Mouse (Mus musculus) heart, adult 2 months (tissue): ENCODE results near the gene Pmf1.

ENCODE experiments used
- CTCF ChIP-seq: fragments of 200-600 bp; IDR thresholded peaks from 2 replicates; pipeline ENCODE4 v1.8.1; 2022; ENCODE audit warnings: antibody characterized with exemption, mild to moderate bottlenecking, moderate library complexity
- EP300 ChIP-seq: fragments of 200-500 bp; IDR thresholded peaks from 2 replicates; pipeline ENCODE4 v1.6.1; 2011; ENCODE audit warnings: low read depth, low read length, control low read depth; ENCODE audit not compliant: insufficient read depth
- POLR2A ChIP-seq: fragments of 200-500 bp; IDR thresholded peaks from 2 replicates; pipeline ENCODE4 v1.6.1; 2011; ENCODE audit warnings: mild to moderate bottlenecking, low read depth, low read length, control low read depth; ENCODE audit not compliant: insufficient read depth

DNA sequence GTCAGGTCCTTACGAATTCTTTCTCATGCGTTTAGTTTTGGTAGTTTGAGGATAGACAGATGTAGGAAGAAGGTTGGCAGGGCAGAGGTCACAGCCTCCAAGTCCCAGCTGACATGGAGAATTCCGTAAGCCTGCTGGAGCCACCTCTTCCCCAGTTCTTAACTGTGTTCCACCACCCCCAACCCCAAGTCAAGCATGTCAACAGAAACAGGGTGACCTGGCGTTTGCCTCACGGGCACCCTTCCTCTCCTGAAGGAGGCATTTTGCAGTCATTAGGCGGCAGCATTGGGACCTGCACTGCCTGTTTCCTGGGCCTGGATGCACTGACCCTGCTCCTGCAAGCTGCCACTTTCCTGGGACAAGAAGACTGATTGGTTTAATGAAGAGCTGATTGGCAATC is 7.9 kb upstream of the Pmf1 start:
- TF ChIP-seq POLR2A = no peak
- no peak for TF ChIP-seq CTCF
- TF ChIP-seq EP300 = no peak
